Mouse (Mus musculus): ENCODE data around the gene Gm21750.
"Not testable (repeated sequence)": the region's sequence is repeated elsewhere in the genome, so short reads cannot be mapped to it uniquely, and the experiment has no call there.

The Gm21750 gene

GRCm38 (mm10) chr14:73660925-73661324 lies at the start of gene Gm21750:
Gm21750 (plus strand) TSS chr14:73661225.
- not testable (repeated sequence) for DNase-seq (ENCODE audit: low read depth, low spot score)

GRCm38 (mm10) chr14:73614961-73615360 lies 46.1 kb upstream of the Gm21750 start:
- not testable (repeated sequence) for DNase-seq (ENCODE audit: low read depth, low spot score)

- DNase-seq (ENCODE audit: low read depth, low spot score) = no peak
Observed at GRCm38 (mm10) chr14:73620880-73621279, 40.1 kb upstream of the Gm21750 start.

- DNase-seq (ENCODE audit: low read depth, low spot score) = no peak
Observed at GRCm38 (mm10) chr14:73622988-73623387, 38.0 kb upstream of the Gm21750 start.

GRCm38 (mm10) chr14:73625469-73625868 lies 35.6 kb upstream of the Gm21750 start:
- DNase-seq (ENCODE audit: low read depth, low spot score) = no peak

GRCm38 (mm10) chr14:73631511-73631910 lies 29.5 kb upstream of the Gm21750 start:
- no peak for DNase-seq (ENCODE audit: low read depth, low spot score)

GRCm38 (mm10) chr14:73632648-73633263 lies 28.3 kb upstream of the Gm21750 start:
- no peak for DNase-seq (ENCODE audit: low read depth, low spot score)

- no peak for DNase-seq (ENCODE audit: low read depth, low spot score)
Observed at GRCm38 (mm10) chr14:73634356-73634755, 26.7 kb upstream of the Gm21750 start.

- peak; percentile 55 for DNase-seq (ENCODE audit: low read depth, low spot score)
Observed at GRCm38 (mm10) chr14:73637460-73637859, 23.6 kb upstream of the Gm21750 start.

GRCm38 (mm10) chr14:73650179-73650578 lies 10.8 kb upstream of the Gm21750 start:
- DNase-seq (ENCODE audit: low read depth, low spot score) = no peak

- DNase-seq (ENCODE audit: low read depth, low spot score) = no peak
Observed at GRCm38 (mm10) chr14:73670091-73670490, 9.1 kb downstream of the Gm21750 start.

- DNase-seq (ENCODE audit: low read depth, low spot score) = peak; percentile 7
Observed at GRCm38 (mm10) chr14:73687726-73688125, 26.7 kb downstream of the Gm21750 start.

GRCm38 (mm10) chr14:73688427-73688826 lies 27.4 kb downstream of the Gm21750 start:
- no peak for DNase-seq (ENCODE audit: low read depth, low spot score)

- peak; percentile 16 for DNase-seq (ENCODE audit: low read depth, low spot score)
Observed at GRCm38 (mm10) chr14:73700256-73700655, 39.2 kb downstream of the Gm21750 start.

GRCm38 (mm10) chr14:73709412-73710110 lies 48.5 kb downstream of the Gm21750 start:
- DNase-seq (ENCODE audit: low read depth, low spot score) = no peak

Data from A20 (cell line).